Mouse (Mus musculus): ENCODE data around the gene Lsamp. TPM values are rescaled to one million over a fixed set of nuclear protein-coding genes. Genes with fewer than 3 reads are reported as not detected.

The Lsamp gene
- polyA plus RNA-seq, 1 experiment from 2014 or later, result 0.25 TPM

GRCm38 (mm10) chr16:40434280-40434679, 450.1 kb downstream of the Lsamp start:
- no peaks in the 10 kb centered on the region for H3K9me3 ChIP-seq (replicated peaks)
- H3K36me3 ChIP-seq, result no peaks in the 10 kb centered on the region
- H3K27ac ChIP-seq, result no peak overlapping the region
- 56% methylated on average over 3 of the region's 3 CpGs for WGBS (ENCODE audit: insufficient replicate concordance)
- no peak overlapping the region for H3K4me3 ChIP-seq
- H3K4me1 ChIP-seq, result no peaks in the 10 kb centered on the region
- no peaks in the 10 kb centered on the region for H3K27me3 ChIP-seq (replicated peaks)
- ATAC-seq, result no peak
- no peak overlapping the region for H3K4me2 ChIP-seq
- H3K9ac ChIP-seq, result no peak overlapping the region

GRCm38 (mm10) chr16:40436415-40436814, 452.3 kb downstream of the Lsamp start:
- H3K36me3 ChIP-seq, result no peaks in the 10 kb centered on the region
- no peaks in the 10 kb centered on the region for H3K27me3 ChIP-seq (replicated peaks)
- no peak overlapping the region for H3K4me2 ChIP-seq
- no peak overlapping the region for H3K4me3 ChIP-seq
- H3K4me1 ChIP-seq, result no peaks in the 10 kb centered on the region
- H3K9me3 ChIP-seq (replicated peaks), result no peaks in the 10 kb centered on the region
- no peak for ATAC-seq
- H3K27ac ChIP-seq, result no peak overlapping the region
- 62% methylated on average over 6 of the region's 6 CpGs for WGBS (ENCODE audit: insufficient replicate concordance)
- H3K9ac ChIP-seq, result no peak overlapping the region

GRCm38 (mm10) chr16:40437879-40438278, 453.7 kb downstream of the Lsamp start:
- Histone ChIP-seq H3K4me1 (no peaks in the 10 kb centered on the region), H3K36me3 (no peaks in the 10 kb centered on the region)
- 74% methylated on average over 10 of the region's 10 CpGs for WGBS (ENCODE audit: insufficient replicate concordance)

GRCm38 (mm10) chr16:40438876-40439275, 454.7 kb downstream of the Lsamp start:
- WGBS (ENCODE audit: insufficient replicate concordance), result 44% methylated on average over 1 of the region's 1 CpGs
- no peak for ATAC-seq

More at GRCm38 (mm10) chr16:40437879-40438278, 453.7 kb downstream of the Lsamp start:
- H3K9ac ChIP-seq, result no peak overlapping the region
- H3K27ac ChIP-seq, result no peak overlapping the region
- H3K27me3 ChIP-seq (replicated peaks), result no peaks in the 10 kb centered on the region
- H3K4me2 ChIP-seq, result no peak overlapping the region
- no peaks in the 10 kb centered on the region for H3K9me3 ChIP-seq (replicated peaks)
- H3K4me3 ChIP-seq, result no peak overlapping the region
- no peak for ATAC-seq

GRCm38 (mm10) chr16:40446587-40446986, 462.4 kb downstream of the Lsamp start:
- ATAC-seq, result no peak
- H3K9me3 ChIP-seq (replicated peaks), result no peaks in the 10 kb centered on the region
- 64% methylated on average over 5 of the region's 5 CpGs for WGBS (ENCODE audit: insufficient replicate concordance)
- H3K4me1 ChIP-seq, result no peaks in the 10 kb centered on the region
- H3K27me3 ChIP-seq (replicated peaks), result no peaks in the 10 kb centered on the region
- H3K27ac ChIP-seq, result no peak overlapping the region
- no peak overlapping the region for H3K4me2 ChIP-seq
- no peak overlapping the region for H3K4me3 ChIP-seq
- no peaks in the 10 kb centered on the region for H3K36me3 ChIP-seq
- H3K9ac ChIP-seq, result no peak overlapping the region

More at GRCm38 (mm10) chr16:40438876-40439275, 454.7 kb downstream of the Lsamp start:
- no peak overlapping the region for H3K4me3 ChIP-seq
- no peaks in the 10 kb centered on the region for H3K36me3 ChIP-seq
- H3K9me3 ChIP-seq (replicated peaks), result no peaks in the 10 kb centered on the region
- no peak overlapping the region for H3K4me2 ChIP-seq
- no peaks in the 10 kb centered on the region for H3K4me1 ChIP-seq
- no peaks in the 10 kb centered on the region for H3K27me3 ChIP-seq (replicated peaks)
- no peak overlapping the region for H3K9ac ChIP-seq
- H3K27ac ChIP-seq, result no peak overlapping the region

- no peaks in the 10 kb centered on the region for H3K4me1 ChIP-seq
- WGBS (ENCODE audit: insufficient replicate concordance), result 68% methylated on average over 15 of the region's 15 CpGs
- no peak overlapping the region for H3K27ac ChIP-seq
- no peak overlapping the region for H3K4me3 ChIP-seq
- H3K4me2 ChIP-seq, result no peak overlapping the region
- no peaks in the 10 kb centered on the region for H3K27me3 ChIP-seq (replicated peaks)
- no peaks in the 10 kb centered on the region for H3K9me3 ChIP-seq (replicated peaks)
- H3K9ac ChIP-seq, result no peak overlapping the region
- ATAC-seq, result no peak
- H3K36me3 ChIP-seq, result no peaks in the 10 kb centered on the region
Measured at GRCm38 (mm10) chr16:40463411-40464058, 479.4 kb downstream of the Lsamp start.

- 12% methylated on average over 8 of the region's 8 CpGs for WGBS (ENCODE audit: insufficient replicate concordance)
Measured at GRCm38 (mm10) chr16:40466596-40466995, 482.4 kb downstream of the Lsamp start.

GRCm38 (mm10) chr16:40470946-40471345, 486.8 kb downstream of the Lsamp start:
- Histone ChIP-seq H3K27ac (no peak overlapping the region), H3K9ac (no peak overlapping the region), H3K9me3 (replicated peaks) (no peaks in the 10 kb centered on the region), H3K4me2 (no peak overlapping the region), H3K4me3 (no peak overlapping the region), H3K27me3 (replicated peaks) (no peaks in the 10 kb centered on the region), H3K4me1 (no peaks in the 10 kb centered on the region), H3K36me3 (no peaks in the 10 kb centered on the region)
- 56% methylated on average over 6 of the region's 6 CpGs for WGBS (ENCODE audit: insufficient replicate concordance)
- ATAC-seq, result no peak

More at GRCm38 (mm10) chr16:40466596-40466995, 482.4 kb downstream of the Lsamp start:
- no peak for ATAC-seq
- Histone ChIP-seq H3K9me3 (replicated peaks) (no peaks in the 10 kb centered on the region), H3K27ac (no peak overlapping the region), H3K9ac (no peak overlapping the region), H3K36me3 (no peaks in the 10 kb centered on the region), H3K27me3 (replicated peaks) (no peaks in the 10 kb centered on the region), H3K4me3 (no peak overlapping the region), H3K4me2 (no peak overlapping the region), H3K4me1 (no peaks in the 10 kb centered on the region)

GRCm38 (mm10) chr16:40471967-40472366, 487.8 kb downstream of the Lsamp start:
- no peak for ATAC-seq
- 66% methylated on average over 5 of the region's 5 CpGs for WGBS (ENCODE audit: insufficient replicate concordance)
- H3K4me3 ChIP-seq, result no peak overlapping the region

GRCm38 (mm10) chr16:40491606-40492005, 507.4 kb downstream of the Lsamp start:
- no peaks in the 10 kb centered on the region for H3K4me1 ChIP-seq
- H3K27me3 ChIP-seq (replicated peaks), result no peaks in the 10 kb centered on the region
- H3K9me3 ChIP-seq (replicated peaks), result no peaks in the 10 kb centered on the region
- no peak overlapping the region for H3K27ac ChIP-seq
- H3K36me3 ChIP-seq, result no peaks in the 10 kb centered on the region
- no peak overlapping the region for H3K9ac ChIP-seq
- ATAC-seq, result no peak
- H3K4me3 ChIP-seq, result no peak overlapping the region
- H3K4me2 ChIP-seq, result no peak overlapping the region
- 72% methylated on average over 2 of the region's 2 CpGs for WGBS (ENCODE audit: insufficient replicate concordance)

More at GRCm38 (mm10) chr16:40471967-40472366, 487.8 kb downstream of the Lsamp start:
- Histone ChIP-seq H3K9me3 (replicated peaks) (no peaks in the 10 kb centered on the region), H3K9ac (no peak overlapping the region), H3K4me2 (no peak overlapping the region), H3K27me3 (replicated peaks) (no peaks in the 10 kb centered on the region), H3K36me3 (no peaks in the 10 kb centered on the region), H3K27ac (no peak overlapping the region), H3K4me1 (no peaks in the 10 kb centered on the region)

- H3K27me3 ChIP-seq (replicated peaks), result no peaks in the 10 kb centered on the region
- H3K9ac ChIP-seq, result no peak overlapping the region
- ATAC-seq, result no peak
- WGBS (ENCODE audit: insufficient replicate concordance), result 54% methylated on average over 3 of the region's 3 CpGs
- no peak overlapping the region for H3K27ac ChIP-seq
- H3K36me3 ChIP-seq, result no peaks in the 10 kb centered on the region
- no peaks in the 10 kb centered on the region for H3K9me3 ChIP-seq (replicated peaks)
- no peaks in the 10 kb centered on the region for H3K4me1 ChIP-seq
- H3K4me2 ChIP-seq, result no peak overlapping the region
- no peak overlapping the region for H3K4me3 ChIP-seq
Measured at GRCm38 (mm10) chr16:40504262-40504960, 520.2 kb downstream of the Lsamp start.

- no peaks in the 10 kb centered on the region for H3K4me1 ChIP-seq
- H3K4me3 ChIP-seq, result no peak overlapping the region
- ATAC-seq, result no peak
- no peaks in the 10 kb centered on the region for H3K27me3 ChIP-seq (replicated peaks)
- no peak overlapping the region for H3K27ac ChIP-seq
- 63% methylated on average over 7 of the region's 7 CpGs for WGBS (ENCODE audit: insufficient replicate concordance)
- no peak overlapping the region for H3K9ac ChIP-seq
- no peaks in the 10 kb centered on the region for H3K36me3 ChIP-seq
- H3K9me3 ChIP-seq (replicated peaks), result no peaks in the 10 kb centered on the region
- no peak overlapping the region for H3K4me2 ChIP-seq
Measured at GRCm38 (mm10) chr16:40509146-40510030, 525.2 kb downstream of the Lsamp start.

Measured in liver, embryonic 12.5 days (tissue).